Mouse (Mus musculus): Measurements from ENCODE around the gene Cdh23.
A peak's percentile ranks its signal among the peaks of the same experiment; 100 is the strongest.

The Cdh23 gene

DNA sequence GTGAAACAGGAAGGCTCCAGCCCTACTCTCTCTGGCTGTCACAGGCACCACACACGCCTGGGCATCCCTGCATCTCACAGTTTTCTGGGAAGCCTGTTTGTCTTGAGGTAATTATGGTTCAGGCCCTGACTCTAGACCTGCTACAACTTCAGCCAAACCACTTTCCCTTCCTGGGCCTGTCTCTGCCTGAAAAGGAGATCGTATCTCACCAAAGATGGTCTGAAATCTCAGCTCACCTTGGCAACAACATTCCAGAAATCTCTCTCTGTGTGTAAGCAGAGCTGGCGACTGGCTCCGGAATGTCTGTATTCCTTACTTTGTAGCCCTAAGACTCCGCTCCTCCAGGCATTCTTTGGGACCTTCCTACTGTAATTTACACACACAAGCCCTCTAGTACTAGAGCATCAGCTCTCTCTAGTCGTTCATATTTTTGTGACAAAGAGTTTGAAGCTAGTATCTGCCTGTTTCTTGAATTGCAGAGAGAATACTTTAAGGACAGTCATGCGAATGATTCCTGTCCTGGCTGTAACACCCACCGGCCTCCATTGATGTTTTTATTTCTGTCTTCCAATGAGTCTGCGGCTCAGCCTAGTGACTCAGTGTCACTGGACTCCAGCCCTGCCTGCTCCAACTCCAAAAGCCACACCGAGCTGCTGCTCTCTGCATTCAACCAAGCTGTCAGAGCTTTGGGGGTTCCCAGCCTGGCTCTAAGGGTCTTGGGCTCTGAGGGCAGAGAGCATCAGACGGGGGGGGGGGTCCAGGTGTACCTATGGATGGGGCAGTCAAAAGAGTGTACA, 341.2 kb downstream of the Cdh23 start:
- DNase-seq = no peak

DNA sequence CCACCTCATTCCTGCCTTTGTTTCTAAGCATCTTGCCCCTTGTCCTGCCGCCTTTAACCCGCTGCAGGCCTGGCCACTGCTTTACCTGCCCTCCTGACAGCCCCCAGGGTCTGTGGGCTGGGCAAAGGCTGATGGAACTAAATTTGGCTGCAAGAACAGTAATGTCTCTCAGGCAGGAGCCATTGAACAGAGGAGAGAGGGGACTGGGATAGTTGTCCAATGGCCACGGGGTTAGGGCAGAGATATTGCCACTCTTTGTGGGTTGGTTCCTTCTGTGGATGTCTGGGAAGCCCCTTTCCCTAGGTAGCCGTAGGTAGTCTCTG, 342.3 kb downstream of the Cdh23 start:
- DNase-seq = no peak

GRCm38 (mm10) chr10:60353241-60354002, 342.9 kb downstream of the Cdh23 start:
- DNase-seq = peak; percentile 27

DNA sequence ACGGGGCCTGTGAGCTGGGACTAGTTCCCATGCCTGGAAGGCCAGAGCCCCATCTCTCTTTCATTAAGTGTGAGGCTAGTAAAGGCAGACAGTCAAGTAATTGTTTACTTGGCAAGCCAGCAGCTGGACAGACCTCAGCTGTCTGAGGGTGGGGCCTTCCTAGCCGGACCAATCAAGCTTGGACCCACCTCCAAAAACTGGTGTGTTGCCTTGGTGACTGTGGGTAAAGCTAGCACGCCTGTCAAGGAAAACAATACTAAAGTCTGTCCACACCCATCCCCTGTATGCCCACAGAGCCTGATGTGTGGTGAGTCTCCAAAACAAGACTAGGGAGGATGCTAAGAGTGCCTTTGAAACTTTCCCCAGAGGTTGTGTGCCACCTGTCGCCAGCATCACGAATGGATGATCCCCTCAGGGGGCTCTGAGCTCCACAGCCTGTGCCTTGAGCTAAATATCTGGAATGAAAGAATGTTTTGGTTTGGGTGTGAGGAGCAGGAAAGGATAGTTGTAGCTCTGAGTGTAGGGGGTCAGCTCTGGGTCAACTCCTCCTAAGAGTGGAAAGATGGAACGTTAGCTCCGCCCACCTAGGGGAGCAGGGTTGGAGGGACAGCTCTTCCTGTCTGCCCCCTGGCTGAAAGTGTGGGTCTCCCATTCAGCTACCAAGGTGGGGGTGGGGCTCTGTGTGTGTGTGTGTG, 344.4 kb downstream of the Cdh23 start:
- DNase-seq = peak; percentile 74

- no peak for DNase-seq
Measured at GRCm38 (mm10) chr10:60351248-60351647, 345.0 kb downstream of the Cdh23 start.

DNA sequence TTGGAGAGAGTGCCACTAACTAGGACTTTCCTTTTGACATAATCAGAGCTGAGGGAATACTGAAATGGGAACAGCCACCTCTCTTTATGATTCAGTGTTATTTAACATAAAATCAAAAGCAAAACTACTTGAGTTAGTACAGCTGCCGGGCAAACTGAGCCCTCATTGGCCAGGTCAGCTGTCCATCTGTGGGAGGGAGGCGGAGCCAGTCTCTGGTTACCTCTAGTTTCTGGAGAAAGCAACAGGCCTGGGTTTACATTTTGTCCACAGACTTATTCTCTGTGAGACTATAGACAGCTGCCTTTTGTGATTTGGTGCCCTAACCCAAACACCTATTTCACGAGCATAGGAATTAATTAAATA, 345.5 kb downstream of the Cdh23 start:
- peak; percentile 93 for DNase-seq

- DNase-seq = no peak
Measured at GRCm38 (mm10) chr10:60350077-60350804, 346.0 kb downstream of the Cdh23 start.

DNA sequence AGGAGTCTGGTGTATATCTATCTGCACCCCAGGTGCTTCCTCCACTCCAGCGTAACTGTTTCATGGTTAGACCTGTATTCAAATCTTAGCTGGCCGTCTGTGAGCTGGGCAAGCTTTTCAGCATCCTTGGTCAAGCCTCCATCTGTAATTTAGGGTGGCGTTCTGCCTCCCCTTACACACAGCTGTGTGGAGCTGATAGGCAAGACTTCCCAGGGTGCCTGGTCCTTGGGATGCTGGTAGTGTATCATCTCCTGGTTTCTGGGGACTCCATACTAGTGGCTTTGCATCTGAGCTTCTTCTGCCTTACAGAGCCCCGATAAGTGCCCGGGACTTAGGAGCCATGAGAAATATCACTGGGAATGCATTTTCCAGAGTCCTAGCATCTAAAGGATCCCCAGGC, 346.6 kb downstream of the Cdh23 start:
- DNase-seq = no peak

- DNase-seq = peak; percentile 51
Measured at GRCm38 (mm10) chr10:60349056-60349455, 347.2 kb downstream of the Cdh23 start.

- DNase-seq = no peak
Measured at GRCm38 (mm10) chr10:60347768-60348610, 348.3 kb downstream of the Cdh23 start.

DNA sequence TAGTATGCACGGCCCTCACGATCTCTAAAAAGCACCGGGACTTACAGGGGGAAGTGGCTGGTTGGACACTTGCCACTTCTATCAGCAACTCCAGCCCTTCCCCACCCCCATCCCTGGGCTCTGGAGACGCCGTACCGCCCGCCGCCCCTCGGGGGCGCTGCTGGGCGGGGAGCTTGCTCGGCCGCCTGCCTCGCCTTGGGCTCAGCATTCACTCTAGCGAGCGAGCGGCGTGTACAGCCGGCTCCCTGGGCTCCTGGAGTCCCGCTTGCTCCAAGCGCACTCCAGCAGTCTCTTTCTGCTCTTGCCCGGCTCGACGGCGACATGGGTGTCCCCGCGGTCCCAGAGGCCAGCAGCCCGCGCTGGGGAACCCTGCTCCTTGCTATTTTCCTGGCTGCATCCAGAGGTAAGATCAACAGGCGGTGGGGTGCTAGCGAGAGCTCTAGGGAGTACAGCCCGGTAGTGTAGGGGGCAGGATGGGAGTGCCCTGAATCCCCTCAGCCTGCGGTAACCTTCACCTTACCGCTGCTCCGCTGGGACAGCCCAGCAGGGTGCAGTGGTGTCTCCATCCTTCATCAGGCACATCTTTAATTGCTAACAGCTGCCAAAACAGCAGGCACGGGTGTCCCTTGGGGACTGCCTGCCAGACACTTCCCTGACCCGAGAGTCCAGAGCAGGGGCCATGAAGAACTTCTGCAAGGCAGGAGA, 349.4 kb downstream of the Cdh23 start, which contains the start of gene Vsir:
Gene Vsir (plus strand): TSS at position 151 of the 705 bp plus-strand sequence.
- DNase-seq = peak; percentile 85

GRCm38 (mm10) chr10:60346056-60346455, 350.2 kb downstream of the Cdh23 start:
- no peak for DNase-seq

DNA sequence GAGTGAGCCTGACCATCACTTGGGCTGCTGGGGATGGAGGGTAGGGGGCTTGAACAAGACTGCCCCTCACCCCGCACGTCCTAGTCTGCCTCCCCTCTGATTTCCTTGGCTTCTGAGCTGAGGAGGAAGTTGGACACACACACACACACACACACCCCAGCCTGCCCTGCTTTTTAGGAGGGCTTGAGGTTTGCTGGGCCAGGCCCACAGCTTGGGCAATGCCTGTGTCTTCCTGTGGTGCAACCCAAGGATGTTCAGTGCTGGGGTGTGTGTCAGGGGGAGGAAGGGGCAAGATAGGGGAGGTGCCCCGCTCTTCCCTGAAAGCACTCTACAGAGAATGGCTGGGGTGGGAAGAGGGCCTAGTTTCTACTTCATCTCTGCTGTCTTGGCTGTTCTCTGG, 352.2 kb downstream of the Cdh23 start:
- no peak for DNase-seq

- no peak for DNase-seq
Measured at GRCm38 (mm10) chr10:60341528-60341927, 354.8 kb downstream of the Cdh23 start.

DNA sequence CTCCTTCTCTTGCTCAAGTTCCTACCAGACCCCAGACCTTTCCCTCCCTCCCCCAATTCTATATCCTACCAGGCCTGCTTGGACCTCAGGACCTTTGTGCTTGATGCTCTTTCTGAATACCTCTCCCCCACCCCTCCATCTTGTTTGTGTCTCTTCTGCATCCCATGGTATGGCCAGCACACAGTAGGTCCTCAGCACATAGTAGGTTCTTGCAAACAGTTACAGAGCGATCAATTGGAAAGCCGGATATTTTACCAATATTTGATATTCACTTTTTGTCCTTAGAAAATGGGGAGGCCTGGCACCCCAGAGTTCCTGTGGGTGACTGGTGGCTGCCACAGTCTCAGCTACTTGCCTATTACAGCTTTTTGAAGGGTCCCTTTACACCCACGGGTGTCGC, 361.3 kb downstream of the Cdh23 start:
- DNase-seq = no peak

DNA sequence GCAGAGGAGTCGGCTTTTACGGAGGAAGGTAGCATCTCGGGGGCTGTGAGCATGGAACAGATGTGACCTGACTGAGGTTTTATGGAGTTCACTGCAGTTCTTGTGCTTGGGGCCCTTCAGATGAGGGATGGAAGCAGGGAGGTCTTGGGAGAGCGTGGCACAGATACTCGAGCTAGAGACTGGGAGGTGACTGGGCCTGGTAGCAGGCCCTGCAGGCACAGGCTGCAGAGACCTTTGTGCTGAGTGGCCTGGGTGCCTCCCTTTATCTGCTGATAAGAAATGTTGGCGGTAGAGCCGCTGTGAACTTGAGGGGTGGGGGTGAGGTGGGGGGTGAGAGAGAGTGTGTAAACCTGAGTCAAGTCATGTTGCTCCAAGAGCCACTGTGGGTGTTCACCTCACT, 361.7 kb downstream of the Cdh23 start:
- no peak for DNase-seq

DNA sequence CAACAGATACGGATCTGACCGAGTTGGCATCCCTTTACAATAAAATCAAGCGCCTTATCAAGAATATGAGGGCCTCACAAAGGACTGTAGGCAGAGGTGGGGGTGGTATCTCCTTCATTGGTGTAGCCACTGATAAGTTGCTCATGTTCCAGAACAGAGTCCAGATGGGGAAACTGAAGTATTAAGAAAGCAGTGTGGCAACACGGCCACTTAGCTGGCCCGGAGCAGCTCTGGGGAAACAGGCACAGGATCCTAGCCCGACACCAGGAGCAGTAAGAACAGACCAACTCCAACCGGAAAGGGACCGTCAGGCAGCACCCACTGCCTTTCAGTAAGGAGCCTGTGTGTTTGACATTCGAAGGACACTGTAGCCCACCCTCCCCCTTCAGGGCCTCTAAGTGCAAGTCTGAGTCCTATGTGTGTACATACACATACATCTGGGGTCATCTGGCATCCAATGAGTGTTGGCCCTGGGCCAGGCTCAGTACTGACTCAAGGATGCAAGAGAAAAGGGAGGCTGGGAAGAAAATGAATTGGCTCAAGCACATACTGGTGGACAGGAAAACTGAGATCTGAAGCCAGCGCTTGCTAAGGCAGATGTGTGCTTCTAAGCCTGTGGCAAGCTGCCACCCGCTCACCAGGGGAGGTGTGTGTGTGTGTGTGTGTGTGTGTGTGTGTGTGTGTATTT, 367.2 kb downstream of the Cdh23 start:
- no peak for DNase-seq

DNA sequence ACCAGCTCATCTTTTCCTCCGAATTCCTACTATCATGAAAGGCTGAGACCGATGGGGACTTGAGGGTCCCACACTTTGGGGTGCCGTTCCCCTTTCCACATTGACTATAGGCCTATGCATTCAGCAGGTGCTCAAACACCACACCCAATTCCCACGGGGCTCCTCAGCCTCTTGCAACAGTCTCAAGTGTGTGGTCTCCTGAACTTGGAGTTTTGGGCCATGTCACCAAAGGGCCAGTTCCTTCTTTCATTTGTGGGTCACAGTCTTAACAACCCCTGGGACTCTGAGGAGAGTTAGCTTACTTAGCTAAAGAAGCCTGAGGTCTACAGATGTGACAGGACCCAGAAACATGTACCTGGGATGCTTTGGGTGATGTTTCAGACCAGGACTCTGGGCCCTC, 380.1 kb downstream of the Cdh23 start:
- DNase-seq = no peak

- no peak for DNase-seq
Measured at GRCm38 (mm10) chr10:60313606-60314005, 382.7 kb downstream of the Cdh23 start.

DNA sequence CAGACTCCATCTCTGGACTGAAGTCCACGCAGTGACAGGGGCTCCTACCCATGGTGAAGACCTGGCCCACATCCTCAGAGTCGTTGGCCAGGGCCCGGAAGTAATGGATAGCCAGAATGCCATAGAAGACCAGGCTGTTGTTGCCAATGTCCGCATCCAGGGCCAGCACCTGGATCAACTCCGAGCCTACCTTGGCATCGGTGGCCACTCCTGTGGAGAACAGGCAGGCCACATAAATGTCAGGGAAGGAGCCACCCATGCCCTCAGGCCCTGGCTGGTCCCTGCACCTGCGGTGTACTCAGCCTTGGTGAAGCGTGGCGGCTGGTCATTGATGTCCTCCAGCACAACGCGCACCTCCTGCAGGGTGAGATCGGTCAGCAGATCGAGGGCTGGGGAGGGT, 385.7 kb downstream of the Cdh23 start:
- DNase-seq = no peak

Data from kidney, postnatal 14 days (tissue).